Mouse (Mus musculus) left cerebral cortex, postnatal 4 days (tissue): ENCODE measurements at regions not wholly inside any gene's neighbourhood (a gene's known extent, or its start where the extent isn't known, plus 50 kb on each side); places are given as distances from the start of the nearest gene placed in this dataset.
A peak's percentile ranks its signal among the peaks of the same experiment; 100 is the strongest.
"Not testable (repeated sequence)": the region's sequence is repeated elsewhere in the genome, so short reads cannot be mapped to it uniquely, and the experiment has no call there.

Experiments
- DNase-seq: peaks from one replicate; pipeline ENCODE4 v3.0.0-alpha.2; 2022
- intact Hi-C: fragments of 180-260 bp; cut with DNase I; formaldehyde crosslinking; loops from one replicate; pipeline ENCODE4 v1.15.1; 2025

GRCm38 (mm10) chrY:89267946-89268345 is 215.3 kb downstream of the Gm21294 start:
- intact Hi-C loops, result not testable (repeated sequence)

More at GRCm38 (mm10) chrY:89267946-89268345, 215.3 kb downstream of the Gm21294 start:
- DNase-seq, result peak; percentile 0
